Mouse (Mus musculus): ENCODE measurements around the gene Ptprn2. TPM values are rescaled to one million over a fixed set of nuclear protein-coding genes. Genes with fewer than 3 reads are reported as not detected.

Ptprn2 gene
- polyA plus RNA-seq, 1 experiment from 2014 or later: 0.79 TPM

DNA sequence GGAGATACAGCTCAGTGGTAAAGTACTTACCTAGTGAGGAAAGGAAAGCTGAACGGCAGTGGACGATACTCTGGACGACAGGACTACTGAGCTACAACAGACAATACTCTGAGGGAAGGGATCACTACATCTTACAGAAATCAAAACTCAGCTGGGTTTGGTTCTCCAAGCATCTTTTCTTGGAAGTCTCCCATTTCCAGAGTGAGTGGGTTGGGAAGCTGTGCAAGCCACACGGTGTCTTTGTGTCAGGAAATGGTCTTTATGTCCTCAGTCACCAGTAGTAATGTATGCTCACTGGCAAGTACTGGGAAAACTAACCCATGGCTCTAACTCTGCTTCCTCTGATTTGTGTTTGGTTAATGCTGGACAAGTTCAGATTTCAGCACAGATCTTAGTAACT is 724.9 kb downstream of the Ptprn2 start:
- H3K9ac ChIP-seq (replicated peaks; ENCODE audit: low read length): no peak overlapping the region
- no peaks in the 10 kb centered on the region for H3K4me1 ChIP-seq (ENCODE audit: control insufficient read depth, insufficient read depth, low read length)
- no peak overlapping the region for H3K27ac ChIP-seq (replicated peaks; ENCODE audit: low read depth, low read length)
- WGBS: 85% methylated on average over 4 of the region's 4 CpGs
- DNase-seq (ENCODE audit: low spot score): no peak
- no peaks in the 10 kb centered on the region for H3K36me3 ChIP-seq (replicated peaks; ENCODE audit: control insufficient read depth, insufficient read depth, low read depth, low read length)
- no peak overlapping the region for H3K4me2 ChIP-seq (ENCODE audit: low read depth, low read length)
- no peaks in the 10 kb centered on the region for H3K27me3 ChIP-seq (ENCODE audit: control insufficient read depth, insufficient read depth, low read length)
- H3K9me3 ChIP-seq (replicated peaks; ENCODE audit: control insufficient read depth, low read length): no peaks in the 10 kb centered on the region
- no peak overlapping the region for H3K4me3 ChIP-seq (ENCODE audit: low read depth, low read length)
- no peak for ATAC-seq (replicated peaks; ENCODE audit: insufficient number of reproducible peaks, low FRiP score, low TSS enrichment, low read depth)

- no peaks in the 10 kb centered on the region for H3K36me3 ChIP-seq (replicated peaks; ENCODE audit: control insufficient read depth, insufficient read depth, low read depth, low read length)
- no peak for ATAC-seq (replicated peaks; ENCODE audit: insufficient number of reproducible peaks, low FRiP score, low TSS enrichment, low read depth)
- no peaks in the 10 kb centered on the region for H3K27me3 ChIP-seq (ENCODE audit: control insufficient read depth, insufficient read depth, low read length)
- H3K9me3 ChIP-seq (replicated peaks; ENCODE audit: control insufficient read depth, low read length): no peaks in the 10 kb centered on the region
- H3K4me3 ChIP-seq (ENCODE audit: low read depth, low read length): no peak overlapping the region
- H3K9ac ChIP-seq (replicated peaks; ENCODE audit: low read length): no peak overlapping the region
- DNase-seq (ENCODE audit: low spot score): no peak
- H3K4me2 ChIP-seq (ENCODE audit: low read depth, low read length): no peak overlapping the region
- no peak overlapping the region for H3K27ac ChIP-seq (replicated peaks; ENCODE audit: low read depth, low read length)
- H3K4me1 ChIP-seq (ENCODE audit: control insufficient read depth, insufficient read depth, low read length): no peaks in the 10 kb centered on the region
- 71% methylated on average over 1 of the region's 1 CpGs for WGBS
Measured at GRCm38 (mm10) chr12:117213531-117213930, 728.0 kb downstream of the Ptprn2 start.

GRCm38 (mm10) chr12:117214272-117214671 is 728.8 kb downstream of the Ptprn2 start:
- no peak overlapping the region for H3K4me3 ChIP-seq (ENCODE audit: low read depth, low read length)
- no peaks in the 10 kb centered on the region for H3K9me3 ChIP-seq (replicated peaks; ENCODE audit: control insufficient read depth, low read length)
- H3K4me2 ChIP-seq (ENCODE audit: low read depth, low read length): no peak overlapping the region
- no peak for DNase-seq (ENCODE audit: low spot score)
- no peak overlapping the region for H3K27ac ChIP-seq (replicated peaks; ENCODE audit: low read depth, low read length)
- no peaks in the 10 kb centered on the region for H3K27me3 ChIP-seq (ENCODE audit: control insufficient read depth, insufficient read depth, low read length)
- no peak overlapping the region for H3K9ac ChIP-seq (replicated peaks; ENCODE audit: low read length)
- H3K4me1 ChIP-seq (ENCODE audit: control insufficient read depth, insufficient read depth, low read length): no peaks in the 10 kb centered on the region
- H3K36me3 ChIP-seq (replicated peaks; ENCODE audit: control insufficient read depth, insufficient read depth, low read depth, low read length): no peaks in the 10 kb centered on the region
- 89% methylated on average over 4 of the region's 4 CpGs for WGBS
- no peak for ATAC-seq (replicated peaks; ENCODE audit: insufficient number of reproducible peaks, low FRiP score, low TSS enrichment, low read depth)

DNA sequence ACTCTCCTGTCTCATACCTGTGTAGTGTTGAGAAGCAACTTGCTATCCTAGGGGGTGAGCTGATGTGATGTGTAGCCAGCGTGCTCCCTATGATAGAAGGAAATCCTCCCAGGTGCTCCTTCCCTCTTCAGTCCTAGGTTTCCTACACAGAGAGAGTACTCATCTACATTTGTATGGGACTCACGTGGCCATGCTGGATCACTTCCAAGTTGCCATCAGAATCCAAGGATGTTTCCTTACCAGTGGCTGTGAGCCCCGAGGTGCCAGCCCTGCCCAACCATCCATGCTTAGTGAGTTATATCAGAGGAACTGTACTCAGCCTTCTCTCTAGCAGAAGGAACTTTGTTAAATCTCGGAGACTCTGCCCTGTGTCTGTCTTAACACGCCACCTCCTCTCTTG is 729.4 kb downstream of the Ptprn2 start:
- Histone ChIP-seq H3K9ac (replicated peaks; ENCODE audit: low read length) (no peak overlapping the region), H3K4me2 (ENCODE audit: low read depth, low read length) (no peak overlapping the region), H3K4me3 (ENCODE audit: low read depth, low read length) (no peak overlapping the region), H3K4me1 (ENCODE audit: control insufficient read depth, insufficient read depth, low read length) (no peaks in the 10 kb centered on the region), H3K36me3 (replicated peaks; ENCODE audit: control insufficient read depth, insufficient read depth, low read depth, low read length) (no peaks in the 10 kb centered on the region), H3K9me3 (replicated peaks; ENCODE audit: control insufficient read depth, low read length) (no peaks in the 10 kb centered on the region), H3K27me3 (ENCODE audit: control insufficient read depth, insufficient read depth, low read length) (no peaks in the 10 kb centered on the region), H3K27ac (replicated peaks; ENCODE audit: low read depth, low read length) (no peak overlapping the region)
- DNase-seq (ENCODE audit: low spot score): no peak
- ATAC-seq (replicated peaks; ENCODE audit: insufficient number of reproducible peaks, low FRiP score, low TSS enrichment, low read depth): no peak
- WGBS: 80% methylated on average over 5 of the region's 5 CpGs

DNA sequence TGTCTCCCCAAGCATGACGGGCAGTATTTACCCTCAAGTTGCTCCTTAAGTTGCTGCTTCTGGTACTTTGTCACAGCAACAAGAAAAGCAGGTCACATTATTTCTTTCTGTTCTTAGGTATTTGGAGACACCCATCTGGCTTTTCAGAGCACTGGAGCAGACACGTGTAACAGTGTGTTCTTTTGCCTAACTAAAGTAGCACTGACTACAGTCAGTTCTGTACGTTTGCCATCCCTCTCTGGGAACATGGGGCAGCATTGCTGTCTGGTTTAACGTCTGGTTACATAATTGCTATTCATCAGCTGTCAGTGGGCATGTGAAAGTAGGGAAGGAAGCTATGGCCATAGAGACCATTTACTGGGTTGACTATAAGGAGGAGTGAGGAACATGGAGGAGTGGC is 736.4 kb downstream of the Ptprn2 start:
- Histone ChIP-seq H3K4me3 (ENCODE audit: low read depth, low read length) (no peak overlapping the region), H3K36me3 (replicated peaks; ENCODE audit: control insufficient read depth, insufficient read depth, low read depth, low read length) (no peaks in the 10 kb centered on the region; the same call in 1 of the 2 replicates), H3K4me1 (ENCODE audit: control insufficient read depth, insufficient read depth, low read length) (no peaks in the 10 kb centered on the region), H3K27me3 (ENCODE audit: control insufficient read depth, insufficient read depth, low read length) (no peaks in the 10 kb centered on the region), H3K4me2 (ENCODE audit: low read depth, low read length) (no peak overlapping the region), H3K9ac (replicated peaks; ENCODE audit: low read length) (no peak overlapping the region), H3K9me3 (replicated peaks; ENCODE audit: control insufficient read depth, low read length) (no peaks in the 10 kb centered on the region), H3K27ac (replicated peaks; ENCODE audit: low read depth, low read length) (no peak overlapping the region)
- ATAC-seq (replicated peaks; ENCODE audit: insufficient number of reproducible peaks, low FRiP score, low TSS enrichment, low read depth): no peak
- no peak for DNase-seq (ENCODE audit: low spot score)
- WGBS: 86% methylated on average over 4 of the region's 4 CpGs

- DNase-seq (ENCODE audit: low spot score) (no peak), ATAC-seq (replicated peaks; ENCODE audit: insufficient number of reproducible peaks, low FRiP score, low TSS enrichment, low read depth) (no peak)
- Histone ChIP-seq H3K9ac (replicated peaks; ENCODE audit: low read length) (no peak overlapping the region), H3K27ac (replicated peaks; ENCODE audit: low read depth, low read length) (no peak overlapping the region), H3K4me2 (ENCODE audit: low read depth, low read length) (no peak overlapping the region), H3K4me3 (ENCODE audit: low read depth, low read length) (no peak overlapping the region), H3K9me3 (replicated peaks; ENCODE audit: control insufficient read depth, low read length) (no peaks in the 10 kb centered on the region), H3K4me1 (ENCODE audit: control insufficient read depth, insufficient read depth, low read length) (no peaks in the 10 kb centered on the region), H3K27me3 (ENCODE audit: control insufficient read depth, insufficient read depth, low read length) (no peaks in the 10 kb centered on the region), H3K36me3 (replicated peaks; ENCODE audit: control insufficient read depth, insufficient read depth, low read depth, low read length) (no peaks in the 10 kb centered on the region; the same call in 1 of the 2 replicates)
- WGBS: 86% methylated on average over 1 of the region's 1 CpGs
Measured at GRCm38 (mm10) chr12:117224036-117224435, 738.5 kb downstream of the Ptprn2 start.

- no peak overlapping the region for H3K4me3 ChIP-seq (ENCODE audit: low read depth, low read length)
- ATAC-seq (replicated peaks; ENCODE audit: insufficient number of reproducible peaks, low FRiP score, low TSS enrichment, low read depth) (no peak), DNase-seq (ENCODE audit: low spot score) (no peak)
- H3K4me2 ChIP-seq (ENCODE audit: low read depth, low read length): no peak overlapping the region
- no peaks in the 10 kb centered on the region for H3K36me3 ChIP-seq (replicated peaks; ENCODE audit: control insufficient read depth, insufficient read depth, low read depth, low read length)
- H3K27ac ChIP-seq (replicated peaks; ENCODE audit: low read depth, low read length): no peak overlapping the region
- no peaks in the 10 kb centered on the region for H3K9me3 ChIP-seq (replicated peaks; ENCODE audit: control insufficient read depth, low read length)
- H3K9ac ChIP-seq (replicated peaks; ENCODE audit: low read length): no peak overlapping the region
- H3K4me1 ChIP-seq (ENCODE audit: control insufficient read depth, insufficient read depth, low read length): no peaks in the 10 kb centered on the region
- no peaks in the 10 kb centered on the region for H3K27me3 ChIP-seq (ENCODE audit: control insufficient read depth, insufficient read depth, low read length)
- WGBS: 83% methylated on average over 3 of the region's 3 CpGs
Measured at GRCm38 (mm10) chr12:117227236-117227635, 741.7 kb downstream of the Ptprn2 start.

DNA sequence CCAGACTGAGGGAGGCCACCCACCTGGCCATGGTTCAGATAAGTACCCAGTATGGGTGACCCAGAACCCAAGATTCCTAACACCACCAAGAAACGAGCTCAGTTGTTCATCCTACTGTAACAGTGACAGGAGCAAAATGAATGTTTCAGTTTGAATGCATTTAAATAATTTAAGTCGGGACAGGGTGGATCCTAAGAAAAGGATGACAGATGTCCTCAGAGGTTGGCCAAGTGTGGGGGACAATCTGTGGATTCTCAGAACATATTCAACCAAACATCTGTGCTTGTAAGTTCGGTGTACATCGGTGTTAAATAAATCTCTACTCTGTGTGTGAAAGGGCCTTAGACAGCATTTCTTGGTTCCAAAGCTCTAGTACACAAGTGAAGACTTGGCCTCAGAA is 743.9 kb downstream of the Ptprn2 start:
- Histone ChIP-seq H3K27me3 (ENCODE audit: control insufficient read depth, insufficient read depth, low read length) (no peaks in the 10 kb centered on the region), H3K4me3 (ENCODE audit: low read depth, low read length) (no peak overlapping the region), H3K36me3 (replicated peaks; ENCODE audit: control insufficient read depth, insufficient read depth, low read depth, low read length) (no peaks in the 10 kb centered on the region), H3K9me3 (replicated peaks; ENCODE audit: control insufficient read depth, low read length) (no peaks in the 10 kb centered on the region), H3K9ac (replicated peaks; ENCODE audit: low read length) (no peak overlapping the region), H3K27ac (replicated peaks; ENCODE audit: low read depth, low read length) (no peak overlapping the region), H3K4me1 (ENCODE audit: control insufficient read depth, insufficient read depth, low read length) (no peaks in the 10 kb centered on the region), H3K4me2 (ENCODE audit: low read depth, low read length) (no peak overlapping the region)
- WGBS: 84% methylated on average over 4 of the region's 4 CpGs
- DNase-seq (ENCODE audit: low spot score) (no peak), ATAC-seq (replicated peaks; ENCODE audit: insufficient number of reproducible peaks, low FRiP score, low TSS enrichment, low read depth) (no peak)
